Mouse (Mus musculus) Patski (cell line): ENCODE results near the gene Gbx2. TPM values are rescaled to one million over a fixed set of nuclear protein-coding genes. Genes with fewer than 3 reads are reported as not detected.

Experiments used
- ATAC-seq: fragments of 100-300 bp; one replicate; pipeline ENCODE4 v1.8.0; 2021
- CTCF ChIA-PET: fragments of 350-600 bp; sonication (Branson Sonifier 250); formaldehyde crosslinking; loops from one replicate; lab custom pipeline; 2022; ENCODE audit warnings: inconsistent platforms; lab: Charles Lee
- POLR2A ChIA-PET: fragments of 350-600 bp; sonication (Branson Sonifier 250); formaldehyde crosslinking; loops from one replicate; lab custom pipeline; 2022; ENCODE audit warnings: antibody characterized with exemption, inconsistent platforms; lab: Charles Lee
- DNase-seq: peaks from one replicate; pipeline ENCODE4 v3.0.0-alpha.2; 2011; ENCODE audit warnings: low read depth, low spot score
- H3K27me3 ChIP-seq: fragments of 371-371 bp; one replicate; pipeline ENCODE4 v1.5.1; 2021
- CTCF ChIP-seq: fragments of 100-300 bp; IDR thresholded peaks from one replicate; pipeline ENCODE4 v1.5.1; 2021
- in situ Hi-C: fragments of 300-500 bp; cut with MboI; formaldehyde crosslinking; loops from 3 replicates; pipeline ENCODE4 v1.11.1; 2018; ENCODE audit warnings: low pct_unique_long_range_greater_than_20kb, mixed read lengths
- polyA plus RNA-seq: library from polyadenylated mRNA; unstranded; gene quantifications from one replicate; pipeline ENCODE4 v1.2.3, GENCODE M21; 2021

Gene Gbx2
- polyA plus RNA-seq, 1 experiment from 2014 or later, result 3.4 TPM

DNA sequence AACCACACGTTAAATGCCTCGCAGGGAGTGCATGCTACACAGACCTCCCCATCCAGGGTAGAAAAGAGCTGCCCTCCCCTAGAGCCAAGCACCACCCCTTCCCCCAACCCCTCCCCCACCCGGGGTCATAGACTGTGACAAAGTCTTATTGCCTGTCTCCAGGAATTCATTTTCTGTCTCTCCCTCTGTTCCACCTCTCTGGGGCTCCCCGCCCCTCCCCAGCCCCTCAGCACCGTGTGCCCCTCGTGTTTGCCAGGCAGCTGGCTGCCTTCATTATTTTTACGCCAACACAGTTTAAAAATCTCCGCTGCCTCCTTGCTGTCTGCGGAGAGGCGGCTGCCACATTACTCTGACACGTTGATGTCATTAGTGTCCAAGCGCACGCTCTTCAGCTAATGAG lies 31.1 kb upstream of the Gbx2 start:
- in situ Hi-C loops, result no loop called here
- ATAC-seq, result no peak
- ChIA-PET POLR2A (no interaction called here), CTCF (no interaction called here)
- H3K27me3 ChIP-seq, result peaks cover 4% of the 10 kb centered on the region
- DNase-seq, result no peak
- no peak for TF ChIP-seq CTCF

DNA sequence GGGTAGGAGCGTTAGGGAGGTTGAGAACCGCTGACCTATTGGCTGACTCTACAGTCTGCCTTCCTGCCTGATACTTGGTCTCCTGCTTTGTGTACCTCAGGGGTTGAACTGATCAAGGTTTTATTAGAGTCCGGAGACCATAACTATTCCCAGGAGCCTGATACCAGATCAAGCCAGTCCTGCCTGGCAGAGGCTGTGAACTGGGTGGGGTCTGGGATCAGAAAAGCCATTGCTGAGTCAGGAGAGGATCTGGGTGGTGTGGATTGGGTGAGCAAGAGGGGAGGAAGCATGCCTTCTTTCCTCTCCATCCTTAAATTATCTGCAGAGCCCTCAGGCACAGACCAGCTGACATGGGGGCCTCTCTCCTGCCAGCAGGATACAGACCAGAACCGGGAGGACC lies 28.4 kb upstream of the Gbx2 start:
- in situ Hi-C loops, result no loop called here
- peaks cover 17% of the 10 kb centered on the region for H3K27me3 ChIP-seq
- ATAC-seq, result no peak
- DNase-seq, result no peak
- CTCF ChIA-PET, result no interaction called here
- no peak for TF ChIP-seq CTCF
- POLR2A ChIA-PET, result no interaction called here

DNA sequence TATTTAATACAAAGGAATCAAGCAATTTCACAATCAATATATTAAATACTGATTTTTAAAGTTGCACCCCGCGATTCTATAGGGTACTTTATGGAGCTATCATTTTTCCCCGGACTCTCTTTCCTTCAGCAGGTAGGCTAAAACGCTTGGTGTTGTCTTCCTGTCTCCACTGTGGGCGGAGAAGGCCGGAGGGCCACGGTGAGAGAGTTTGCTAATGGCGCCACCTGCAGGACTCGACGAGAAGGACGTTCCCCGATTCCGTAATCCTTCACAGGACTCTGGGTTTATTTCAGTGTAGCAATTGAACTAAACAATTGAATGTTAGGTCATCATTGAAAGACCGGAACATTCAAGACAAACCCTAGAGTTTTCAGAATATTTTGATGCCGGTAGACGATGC lies 12.2 kb upstream of the Gbx2 start:
- DNase-seq (no peak), ATAC-seq (no peak)
- TF ChIP-seq CTCF, result no peak
- H3K27me3 ChIP-seq, result peaks cover 3% of the 10 kb centered on the region
- CTCF ChIA-PET, result interaction anchor here (0.8 to 2.7 kb wide), 7 partner anchors 72 to 303 kb away, joined by 3 to 13 read pairs (median 6); no protein-coding TSS in a partner anchor
- POLR2A ChIA-PET, result no interaction called here
- in situ Hi-C loops, result no loop called here

DNA sequence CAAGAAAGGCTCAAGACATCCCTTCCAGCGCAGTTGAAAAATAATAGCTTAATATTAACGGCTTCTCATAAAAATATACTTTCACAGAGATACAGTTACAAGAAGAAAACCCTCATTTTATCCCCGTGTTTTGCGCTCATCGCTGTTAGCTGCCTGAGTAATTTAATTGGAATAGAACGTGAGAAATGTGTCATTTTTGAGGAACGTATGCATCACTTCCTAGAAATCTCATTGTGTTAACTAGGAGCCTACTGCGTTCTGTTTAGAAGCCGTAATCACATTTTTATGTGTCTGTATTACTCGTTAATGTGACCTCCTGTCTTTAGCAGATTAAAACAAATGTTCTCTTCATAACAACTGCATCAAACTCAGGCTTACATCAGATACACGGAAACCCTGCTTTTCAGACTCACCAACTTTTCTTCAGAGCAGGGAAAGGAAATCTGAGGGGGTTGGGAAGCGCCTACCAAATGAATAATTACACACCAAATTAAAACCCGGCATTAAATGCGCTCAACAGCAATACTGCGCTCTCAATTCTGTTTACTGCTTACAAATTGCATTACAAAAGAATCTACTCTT lies 11.5 kb upstream of the Gbx2 start:
- POLR2A ChIA-PET, result no interaction called here
- no peak for ATAC-seq
- H3K27me3 ChIP-seq, result peaks cover 2% of the 10 kb centered on the region
- DNase-seq, result no peak
- CTCF ChIA-PET, result interaction anchor here (0.8 to 2.7 kb wide), 8 partner anchors 71 to 302 kb away, joined by 3 to 13 read pairs (median 6); no protein-coding TSS in a partner anchor
- in situ Hi-C loops, result no loop called here
- no peak for TF ChIP-seq CTCF

DNA sequence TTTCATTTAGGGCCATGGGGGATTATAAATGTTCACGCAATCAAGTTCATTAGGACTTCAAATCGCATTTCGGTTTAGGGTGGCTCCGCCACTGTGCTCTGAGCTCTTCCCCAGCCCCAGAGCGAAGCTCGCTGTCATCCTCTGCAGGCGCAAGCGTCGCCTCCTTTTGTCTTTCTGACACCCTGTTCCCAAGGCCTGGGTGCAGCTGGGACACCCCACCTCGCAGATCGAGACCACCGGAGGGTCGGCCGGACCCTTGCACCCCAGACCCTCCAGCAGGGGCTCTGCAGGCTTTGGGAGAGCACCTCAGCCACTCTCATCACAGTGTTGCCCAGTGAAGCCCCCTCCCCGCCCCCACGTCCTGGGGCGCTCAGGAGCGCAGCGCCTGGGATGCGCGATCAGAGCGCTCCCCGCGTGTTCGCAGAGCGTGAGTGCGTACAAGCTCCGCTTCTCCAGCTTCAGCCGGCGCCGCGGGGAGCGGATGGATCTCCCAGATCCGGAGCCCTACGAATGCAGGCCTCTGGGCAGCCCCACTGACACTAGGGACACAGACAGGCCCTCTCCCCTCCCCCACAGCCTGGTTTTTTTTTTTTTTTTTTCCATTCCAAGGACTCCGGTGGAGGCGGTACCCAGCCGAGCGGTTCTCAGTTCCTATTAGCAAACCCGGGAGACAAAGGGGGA lies 10.9 kb upstream of the Gbx2 start:
- POLR2A ChIA-PET, result no interaction called here
- CTCF ChIA-PET, result interaction anchor here (1.1 to 2.7 kb wide), 3 partner anchors 70 to 299 kb away, joined by 3 to 12 read pairs (median 3); no protein-coding TSS in a partner anchor
- no peak for ATAC-seq
- no peak for TF ChIP-seq CTCF
- in situ Hi-C loops, result no loop called here
- H3K27me3 ChIP-seq, result no peaks in the 10 kb centered on the region
- DNase-seq, result no peak

DNA sequence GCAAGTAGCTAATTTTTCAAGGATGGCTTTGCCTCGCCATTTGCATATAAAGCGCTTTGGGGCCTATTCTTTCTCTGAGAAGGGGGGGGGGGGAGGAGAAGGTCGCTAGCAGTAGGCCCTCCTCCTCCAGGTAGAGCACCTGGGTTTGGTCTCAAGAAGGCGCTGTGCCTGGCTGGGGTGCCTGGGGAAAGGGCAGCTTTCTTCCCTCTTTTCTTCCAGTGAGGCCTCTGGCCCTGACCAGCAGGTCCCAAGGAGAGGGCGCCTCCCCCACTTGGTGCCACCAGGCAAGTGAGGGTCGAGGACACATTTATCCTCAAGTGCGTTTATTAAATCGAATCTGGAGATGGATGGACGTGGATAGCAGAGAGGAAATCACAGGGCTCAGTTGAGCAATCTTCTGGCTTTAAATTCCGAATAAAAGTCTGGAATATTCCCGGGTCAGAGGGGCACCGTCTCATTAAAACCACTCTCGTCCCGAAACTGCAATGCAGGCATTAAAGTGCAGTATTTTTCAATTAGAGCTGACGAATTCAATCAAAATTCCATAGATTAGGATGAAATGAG lies 10.1 kb upstream of the Gbx2 start:
- CTCF ChIA-PET, result interaction anchor here (1.1 to 2.7 kb wide), 2 partner anchors 295 to 298 kb away, joined by 3 to 12 read pairs; no protein-coding TSS in a partner anchor

DNA sequence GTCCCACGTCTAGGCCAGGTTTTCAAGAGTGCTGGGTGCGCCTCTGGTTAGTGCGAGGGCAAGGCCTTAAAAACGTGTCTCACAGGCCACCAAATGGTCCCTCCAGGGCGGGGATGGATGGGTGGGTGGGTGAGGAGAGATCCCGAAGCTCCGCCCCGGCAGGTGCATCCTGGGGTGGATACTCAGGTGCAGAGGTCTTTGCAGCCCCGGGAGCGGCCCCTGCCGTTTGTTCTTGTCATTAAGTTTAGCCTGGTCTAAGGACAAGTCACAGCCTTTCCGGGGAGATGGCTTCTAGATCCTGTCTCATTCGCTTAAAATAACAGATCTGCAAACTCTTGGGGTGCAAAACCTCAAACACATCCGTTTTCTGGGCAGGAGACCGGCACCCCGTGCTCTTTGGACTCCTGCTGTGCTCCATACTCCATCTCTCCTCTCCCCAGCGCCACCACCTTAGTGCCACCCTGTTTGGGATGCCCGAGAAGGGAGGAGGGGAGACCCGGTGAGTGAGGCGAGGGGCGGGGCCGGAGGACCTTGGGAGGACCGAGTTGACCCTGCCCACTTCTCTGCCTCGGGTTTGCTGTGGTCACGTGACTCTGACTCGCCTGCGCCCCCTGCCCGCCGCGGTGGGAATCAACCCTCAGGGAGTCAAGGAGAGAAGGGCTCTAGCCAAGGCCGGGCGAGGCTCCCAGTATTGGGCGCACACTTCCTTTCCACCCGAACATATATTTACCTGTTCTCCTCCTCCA lies 9.2 kb upstream of the Gbx2 start:
- in situ Hi-C loops, result no loop called here
- H3K27me3 ChIP-seq, result no peaks in the 10 kb centered on the region
- DNase-seq (no peak), ATAC-seq (no peak)
- ChIA-PET CTCF (interaction anchor here (1.0 kb wide), 1 partner anchor 293 kb away, joined by 3 read pairs; no protein-coding TSS in a partner anchor), POLR2A (no interaction called here)
- no peak for TF ChIP-seq CTCF

More for the DNA sequence above, 10.1 kb upstream of the Gbx2 start:
- no peak for DNase-seq
- in situ Hi-C loops, result no loop called here
- POLR2A ChIA-PET, result no interaction called here
- no peak for ATAC-seq
- H3K27me3 ChIP-seq, result no peaks in the 10 kb centered on the region
- no peak for TF ChIP-seq CTCF

DNA sequence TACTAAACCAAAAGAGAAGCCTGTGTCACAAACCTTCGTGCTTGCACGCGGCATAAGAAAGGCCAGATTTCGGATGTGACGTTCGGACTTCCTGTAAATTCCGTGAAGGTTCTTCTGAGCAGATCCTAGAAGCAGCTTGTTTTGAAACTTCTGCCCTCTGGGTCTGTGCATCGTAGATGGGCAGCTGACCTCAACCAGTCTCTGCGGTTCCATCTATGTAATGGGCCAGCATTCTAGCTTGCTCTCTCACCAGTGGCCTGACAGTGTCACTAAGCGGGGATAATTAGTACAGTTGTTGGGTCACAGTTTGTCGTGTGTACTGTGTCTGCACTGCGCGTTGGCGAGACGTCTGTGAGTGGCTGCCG lies 8.6 kb upstream of the Gbx2 start:
- in situ Hi-C loops, result no loop called here
- ChIA-PET POLR2A (interaction anchor here (0.7 kb wide), 1 partner anchor 10 kb away, joined by 3 read pairs; no protein-coding TSS in a partner anchor), CTCF (interaction anchor here (1.0 to 1.7 kb wide), 3 partner anchors 16 to 293 kb away, joined by 3 to 4 read pairs (median 3); no protein-coding TSS in a partner anchor)
- ATAC-seq (no peak), DNase-seq (no peak)
- H3K27me3 ChIP-seq, result no peaks in the 10 kb centered on the region
- no peak for TF ChIP-seq CTCF

DNA sequence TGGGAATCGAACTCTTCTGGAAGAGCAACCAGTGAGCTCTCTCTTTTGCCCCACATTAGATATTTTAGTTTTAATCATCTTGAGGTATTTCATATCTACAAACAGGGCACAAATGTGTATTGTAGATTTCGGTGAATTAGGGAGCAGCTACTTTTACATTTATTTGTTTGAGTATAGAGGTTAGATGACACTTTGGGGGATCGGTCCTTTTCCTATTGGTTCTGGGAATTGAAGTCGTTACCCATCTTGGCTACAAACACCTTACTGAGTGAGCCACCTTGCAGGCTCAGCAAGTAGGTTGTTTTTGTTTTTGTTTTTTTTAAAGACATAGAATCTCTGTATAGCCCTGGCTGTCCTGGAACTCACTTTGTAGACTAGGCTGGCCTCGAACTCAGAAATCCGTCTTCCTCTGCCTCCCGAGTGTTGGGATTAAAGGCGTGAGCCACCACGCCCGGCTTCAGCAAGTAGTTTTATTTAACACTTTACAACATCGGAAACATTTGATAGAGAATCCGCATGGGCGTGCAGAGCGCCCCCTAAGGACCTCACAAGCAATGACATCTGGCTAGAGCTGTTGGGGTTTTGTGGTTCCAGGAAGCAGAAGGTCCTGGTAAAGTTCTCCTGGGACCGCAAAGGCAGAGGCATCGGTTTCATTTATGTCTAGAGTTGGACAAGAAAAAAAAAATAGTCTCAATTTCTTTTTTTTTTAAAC lies 8.1 kb upstream of the Gbx2 start:
- ATAC-seq, result no peak
- no peak for TF ChIP-seq CTCF
- H3K27me3 ChIP-seq, result no peaks in the 10 kb centered on the region
- in situ Hi-C loops, result no loop called here
- no peak for DNase-seq
- ChIA-PET POLR2A (interaction anchor here (0.6 to 0.7 kb wide), 3 partner anchors 10 to 258 kb away, joined by 3 read pairs; no protein-coding TSS in a partner anchor), CTCF (interaction anchor here (0.6 to 1.7 kb wide), 5 partner anchors 16 to 1207 kb away, joined by 3 to 4 read pairs (median 3); no protein-coding TSS in a partner anchor)
